Mouse (Mus musculus) left cerebral cortex, postnatal 4 days (tissue): Measurements from ENCODE around the gene Mrpl23. TPM values are rescaled to one million over a fixed set of nuclear protein-coding genes. Genes with fewer than 3 reads are reported as not detected.

Experiments used
- DNase-seq: peaks from one replicate; pipeline ENCODE4 v3.0.0-alpha.2; 2022
- intact Hi-C: fragments of 180-260 bp; cut with DNase I; formaldehyde crosslinking; loops from one replicate; pipeline ENCODE4 v1.15.1; 2025
- total RNA-seq, 2 experiments: library from RNA; stranded (reverse); gene quantifications; 2 replicates each; pipeline ENCODE4 v1.2.3; 2021

Mrpl23 gene
- total RNA-seq, 2 experiments from 2014 or later: 9.4 to 11.5 TPM

DNA sequence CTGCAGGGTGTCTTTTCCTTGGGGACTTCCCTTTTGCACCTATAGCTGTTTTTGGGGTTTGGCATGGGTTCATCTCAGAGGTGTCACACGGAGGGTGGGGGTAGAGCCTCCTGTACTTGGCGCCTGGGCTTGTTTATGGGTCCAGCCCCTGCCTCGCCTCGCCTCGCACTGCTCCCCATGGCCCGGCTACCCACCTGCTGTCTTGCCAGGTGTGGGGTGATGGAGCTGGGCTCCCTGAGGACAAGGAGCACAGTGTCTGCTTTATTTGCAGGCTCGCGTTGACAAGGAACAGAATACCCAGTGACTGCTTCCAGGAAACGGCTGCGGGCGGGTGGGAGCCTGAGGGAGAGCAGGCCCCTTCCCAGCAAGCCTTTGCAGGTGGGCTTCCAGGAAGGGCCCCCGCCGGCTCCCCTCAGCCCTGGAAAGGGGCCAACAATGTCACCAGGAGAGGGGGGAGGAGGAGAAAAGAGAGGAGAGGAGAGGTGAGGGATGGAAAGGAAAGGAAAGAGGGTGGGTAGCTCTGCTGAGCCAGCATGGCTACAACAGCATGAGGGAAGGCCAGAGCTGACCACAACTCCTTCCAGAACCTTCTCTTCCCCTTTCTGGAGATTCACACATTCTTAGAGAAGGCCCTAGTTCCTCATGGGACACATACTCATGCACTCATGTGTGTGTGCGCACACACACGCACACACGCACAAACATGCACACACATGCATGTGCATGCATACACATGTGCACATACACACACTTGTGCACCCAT, 39.2 kb downstream of the Mrpl23 start:
- no peak for DNase-seq
- intact Hi-C loops: no loop called here

DNA sequence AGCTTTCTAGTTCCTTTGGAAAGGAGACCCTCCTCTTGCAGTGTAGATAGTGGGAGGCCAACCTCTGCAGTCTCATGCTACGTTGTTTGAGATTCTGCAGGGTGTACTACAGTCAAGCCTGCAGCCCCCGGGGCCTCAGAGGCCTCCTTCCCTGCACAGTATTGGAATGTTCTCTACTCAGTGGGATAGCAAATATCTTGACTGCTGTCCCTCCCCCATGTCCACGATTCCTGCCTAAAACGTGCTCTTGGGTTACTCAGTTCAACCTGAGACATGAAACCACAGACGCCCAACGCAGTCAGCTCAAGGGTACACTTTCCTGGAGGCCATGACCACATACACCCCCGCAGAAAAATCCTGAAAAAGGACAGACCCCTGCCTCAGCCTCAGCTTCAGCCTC, 39.9 kb downstream of the Mrpl23 start:
- intact Hi-C loops: no loop called here
- no peak for DNase-seq

DNA sequence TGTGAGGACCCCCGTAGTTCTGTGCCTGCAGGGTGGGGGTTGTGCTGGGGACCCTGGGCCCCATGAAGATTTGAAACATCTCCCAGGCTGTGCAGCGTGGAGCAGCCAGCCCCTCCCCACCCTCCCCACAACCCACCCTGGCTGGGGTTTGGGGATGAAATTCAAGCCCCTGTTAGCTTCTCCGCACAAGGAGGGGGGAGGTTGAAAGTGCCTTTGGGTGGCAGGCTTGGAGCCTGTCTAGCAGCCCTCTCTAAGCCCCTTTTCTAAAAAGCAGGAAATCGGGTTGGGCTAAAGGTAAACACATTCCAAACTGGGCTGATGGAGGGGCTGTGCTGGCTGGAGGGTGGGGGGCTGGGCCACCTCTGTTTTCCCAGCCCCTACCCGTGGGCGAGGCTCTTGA, 40.5 kb downstream of the Mrpl23 start:
- intact Hi-C loops: no loop called here
- no peak for DNase-seq

DNA sequence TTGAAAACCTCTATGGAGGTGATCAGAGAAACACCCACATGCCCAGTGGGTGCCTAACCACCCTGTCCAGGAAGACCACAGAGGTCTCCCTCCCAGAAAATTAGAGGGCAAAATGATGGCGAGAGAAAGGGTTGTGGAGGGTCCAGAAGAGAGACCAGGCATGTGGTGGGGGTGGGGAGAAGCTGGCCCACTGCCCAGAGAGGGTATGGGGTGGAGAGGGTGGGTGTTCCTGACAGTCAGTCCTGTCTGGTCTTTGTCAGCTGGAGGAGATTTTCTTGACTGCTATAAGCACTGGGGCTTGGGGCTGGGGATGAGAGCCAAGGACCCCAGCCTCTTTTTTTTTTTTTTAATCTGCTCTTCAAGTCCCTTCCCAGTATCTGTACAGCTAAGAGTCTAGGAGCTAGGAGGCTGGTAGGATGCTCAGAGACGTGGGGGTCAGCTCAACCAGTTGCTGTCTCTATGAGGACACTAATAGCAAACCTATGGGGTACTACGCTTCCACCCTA, 41.7 kb downstream of the Mrpl23 start:
- no peak for DNase-seq
- intact Hi-C loops: no loop called here

DNA sequence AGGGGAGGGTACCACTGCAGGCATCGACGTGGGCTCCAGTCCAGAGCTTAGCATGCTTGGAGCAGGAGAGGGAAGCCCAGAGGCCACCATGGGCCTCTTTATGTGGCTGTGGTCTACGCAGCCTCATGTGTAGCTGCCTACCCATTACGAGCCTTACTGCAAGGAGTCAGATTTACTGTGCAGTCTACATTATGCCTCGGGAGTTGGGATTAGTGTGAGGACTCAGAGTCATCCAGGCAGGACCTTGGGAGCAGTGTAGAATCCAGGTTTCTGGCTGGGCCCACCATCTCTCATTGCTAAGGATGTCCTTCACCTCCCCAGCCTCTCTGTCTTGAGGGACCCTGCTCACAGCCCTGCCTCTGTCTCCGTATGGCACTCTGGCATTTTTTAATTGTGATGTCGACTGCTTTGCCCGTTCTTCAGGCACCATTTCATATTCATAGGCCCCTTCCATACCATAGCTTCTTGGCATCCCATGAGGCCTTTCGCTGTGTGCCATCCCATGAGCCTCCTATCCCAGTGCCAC, 42.4 kb downstream of the Mrpl23 start:
- intact Hi-C loops: no loop called here
- DNase-seq: no peak

DNA sequence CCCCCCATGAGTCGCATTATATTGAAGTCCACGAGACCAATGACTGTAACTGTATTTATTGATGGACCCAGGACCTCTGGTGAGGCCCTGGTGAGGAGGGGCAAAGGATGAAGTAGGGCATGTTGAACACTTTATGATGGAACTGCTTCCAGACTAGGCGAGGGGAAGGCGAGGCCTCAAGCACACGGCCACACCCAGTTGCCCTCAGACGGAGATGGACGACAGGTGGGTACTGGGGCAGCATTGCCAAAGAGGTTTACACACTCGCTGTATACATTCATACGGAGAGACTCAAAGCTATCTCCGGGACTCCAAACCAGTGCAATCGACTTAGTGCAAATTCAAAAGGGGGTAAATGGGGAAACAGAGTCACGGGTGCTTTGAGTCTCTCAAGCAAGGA, 43.0 kb downstream of the Mrpl23 start:
- intact Hi-C loops: no loop called here
- DNase-seq: no peak

DNA sequence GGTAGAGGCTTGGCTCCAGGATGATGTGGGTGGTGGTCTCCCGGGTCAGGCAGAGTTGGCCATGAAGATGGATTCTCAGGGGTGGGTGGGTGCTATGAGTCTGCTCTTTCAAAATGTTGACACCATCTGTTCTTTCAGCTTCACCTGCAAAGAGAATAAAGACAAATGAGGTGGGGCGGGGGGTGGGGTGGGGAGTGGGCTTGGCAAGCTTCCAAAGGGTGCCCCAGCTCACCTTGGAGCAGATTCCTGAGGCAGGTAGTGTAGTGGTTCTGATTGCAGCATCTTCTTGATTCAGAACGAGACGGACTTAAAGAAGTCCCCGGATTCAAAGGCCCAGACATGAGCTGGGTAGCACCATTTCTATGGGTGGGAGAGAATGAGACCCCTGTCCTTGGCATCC, 43.5 kb downstream of the Mrpl23 start:
- no peak for DNase-seq
- intact Hi-C loops: no loop called here

DNA sequence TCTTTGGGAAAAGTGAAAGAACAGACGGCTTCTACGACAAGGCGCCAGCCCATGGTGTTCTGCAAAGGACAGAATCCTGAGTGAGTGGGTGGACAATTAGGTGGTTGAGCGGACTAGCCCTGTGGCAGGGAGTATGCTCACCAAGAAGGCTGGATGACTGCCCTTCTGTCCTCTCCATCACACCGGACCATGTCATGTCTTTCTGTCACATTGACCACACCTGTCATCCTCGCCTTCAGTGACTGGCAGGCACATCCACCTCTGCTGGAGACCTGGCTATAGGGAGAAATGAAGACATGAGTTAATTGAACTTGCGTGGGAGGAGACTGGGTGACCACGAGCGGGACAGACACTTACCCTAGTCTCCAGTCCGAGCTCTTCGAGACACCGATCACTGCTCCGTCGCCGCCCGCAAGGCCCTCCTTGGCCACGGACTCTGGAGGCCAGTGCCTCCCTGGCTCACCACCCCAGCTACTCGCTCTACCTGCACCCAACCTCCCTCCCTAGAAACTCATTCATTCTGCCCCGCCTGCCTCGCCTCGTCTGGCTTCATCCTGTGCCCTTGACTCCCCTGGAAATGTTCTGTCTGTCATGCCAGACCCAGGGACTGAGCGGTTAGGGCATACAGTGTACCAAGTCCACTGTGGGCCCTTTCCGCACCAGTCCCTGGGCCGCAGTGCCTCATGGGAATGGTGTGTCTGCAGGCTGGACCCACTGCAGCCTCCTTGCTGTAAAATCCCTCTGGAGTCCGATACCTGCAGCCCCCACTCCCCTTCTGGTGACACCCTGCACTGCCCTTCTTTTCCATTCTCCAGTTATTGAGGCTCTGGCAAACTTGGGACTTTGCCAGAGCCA, 44.2 kb downstream of the Mrpl23 start:
- DNase-seq: no peak
- intact Hi-C loops: no loop called here

DNA sequence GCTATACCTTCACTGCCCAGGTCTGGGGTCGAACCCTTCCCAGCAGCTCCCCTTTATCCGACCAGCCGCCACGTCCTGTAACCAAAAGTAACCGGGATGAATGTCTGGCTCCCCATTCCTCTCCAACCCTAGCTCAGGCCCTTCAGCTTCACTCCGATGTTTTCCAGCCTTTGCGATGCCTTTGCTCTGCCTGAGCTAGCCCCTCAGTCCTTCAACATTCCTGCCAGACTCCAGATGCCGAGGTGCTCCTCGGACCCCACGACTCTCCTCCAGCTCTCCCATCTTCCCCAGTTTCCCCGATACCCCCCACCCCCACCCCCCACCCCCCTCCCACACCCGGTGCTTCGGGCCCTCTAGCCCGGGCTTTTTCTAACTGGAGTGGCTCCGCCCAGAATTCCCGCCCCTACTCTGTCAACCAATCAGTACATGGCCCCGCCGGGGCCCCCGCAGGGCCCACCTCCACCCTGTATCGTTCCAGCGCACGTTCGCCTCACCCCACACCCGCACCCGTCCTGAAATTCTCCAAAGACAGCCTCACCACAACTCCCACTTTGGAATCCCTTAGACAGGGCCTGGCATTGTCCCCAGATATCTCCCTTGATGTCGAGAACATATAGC, 45.4 kb downstream of the Mrpl23 start:
- intact Hi-C loops: no loop called here
- no peak for DNase-seq

DNA sequence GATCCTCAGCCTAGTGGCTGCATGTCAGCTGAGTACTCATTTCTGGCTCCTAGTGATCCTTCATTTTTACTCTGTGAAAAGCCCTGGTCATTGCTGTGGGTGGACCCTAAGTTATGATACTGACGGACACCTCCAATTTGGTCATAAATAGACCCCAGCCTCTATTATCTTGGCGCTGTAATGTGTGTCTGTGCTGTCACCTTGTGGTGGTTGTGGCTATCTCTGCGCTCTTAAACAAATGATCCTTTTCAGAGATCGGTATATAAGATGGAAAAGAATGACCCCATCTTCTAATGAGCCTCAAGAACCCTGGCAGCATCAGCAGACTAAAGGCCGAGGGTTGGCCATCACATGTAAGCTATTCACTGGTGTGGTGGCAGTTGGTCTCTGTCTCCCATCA, 46.6 kb downstream of the Mrpl23 start:
- intact Hi-C loops: no loop called here
- no peak for DNase-seq

DNA sequence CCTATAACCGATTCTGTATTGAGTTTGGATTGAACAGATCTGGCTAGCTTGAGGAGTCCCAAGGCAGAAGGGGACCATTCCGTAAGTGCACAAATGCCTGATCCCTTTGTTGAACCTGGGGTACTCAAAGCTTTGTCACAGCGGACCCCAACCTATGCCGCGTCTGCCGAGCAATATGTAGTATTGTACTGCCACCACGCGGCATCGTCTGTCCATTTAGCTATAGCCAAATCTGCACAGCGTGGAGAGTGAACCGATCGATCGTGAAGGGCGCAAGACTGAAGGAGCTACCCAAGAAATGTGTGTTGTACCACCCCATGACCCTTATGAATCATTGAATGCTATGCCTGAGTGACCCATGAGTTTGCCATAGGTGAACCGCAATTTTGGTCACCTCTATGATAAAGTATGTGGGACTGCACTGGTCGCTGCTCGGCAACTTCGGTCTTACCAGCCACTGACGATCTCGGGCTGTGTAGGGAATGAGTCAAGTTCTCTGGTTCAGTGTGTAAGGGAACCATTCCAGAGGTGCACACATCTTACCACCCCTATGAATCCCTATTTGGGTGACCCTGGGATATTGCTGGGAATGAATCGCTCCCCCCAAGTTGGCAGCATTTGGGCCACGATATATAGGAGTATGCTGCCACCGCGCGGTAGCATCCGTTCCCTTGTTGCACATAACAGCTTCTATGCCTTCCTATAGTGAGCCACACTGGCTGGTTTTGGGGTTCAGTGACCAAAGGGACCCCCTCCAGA, 47.8 kb downstream of the Mrpl23 start:
- DNase-seq: peak; percentile 65
- intact Hi-C loops: loop anchor here (5.0 kb wide), 1 partner anchor 248 kb away; no protein-coding TSS in a partner anchor

DNA sequence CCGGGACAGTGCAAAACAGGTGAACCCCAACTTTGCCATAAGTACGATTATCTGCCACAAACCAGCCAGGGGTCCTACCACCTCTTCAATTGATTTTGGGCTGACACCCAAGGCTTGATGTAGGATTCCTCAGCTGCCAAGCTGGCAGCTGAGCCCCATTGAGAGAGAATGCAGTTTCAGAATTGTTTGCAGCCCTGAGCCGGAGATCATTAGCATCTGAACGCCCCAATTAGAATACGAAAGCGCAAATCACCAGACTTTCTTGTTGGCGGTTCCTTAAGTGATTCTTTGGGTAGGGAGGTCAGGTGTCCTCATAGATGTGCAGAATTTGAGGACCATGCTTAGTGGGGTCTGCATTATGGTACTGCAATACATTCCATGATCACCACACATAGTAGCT, 48.7 kb downstream of the Mrpl23 start:
- intact Hi-C loops: loop anchor here (5.0 kb wide), 1 partner anchor 249 kb away; no protein-coding TSS in a partner anchor
- no peak for DNase-seq

DNA sequence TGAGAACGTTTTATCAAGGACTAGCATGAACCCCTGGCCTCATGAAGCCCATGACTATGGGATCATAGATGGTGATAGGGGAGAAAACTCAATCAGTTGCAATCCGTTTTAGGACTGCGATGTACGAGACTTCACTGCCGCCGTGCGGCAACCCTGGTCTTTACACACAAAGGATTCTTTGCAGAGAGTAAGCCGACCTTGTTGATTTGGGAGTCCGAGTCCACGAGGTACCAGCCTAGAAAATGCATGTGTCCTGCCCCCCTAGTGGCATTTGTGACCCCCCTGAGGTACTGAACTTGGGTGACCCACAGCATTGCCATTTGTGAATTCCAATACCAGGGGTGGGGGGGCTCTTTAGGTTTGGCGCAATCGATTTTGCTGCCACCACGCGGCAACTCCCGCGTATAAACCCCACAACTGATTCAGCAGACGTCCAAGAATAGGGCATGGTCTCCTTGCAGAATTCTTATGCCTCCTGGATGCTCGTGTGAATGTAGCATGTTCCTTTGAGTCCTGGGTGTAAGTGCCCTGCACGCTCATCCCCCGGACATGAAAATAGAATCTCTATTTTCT, 49.3 kb downstream of the Mrpl23 start:
- intact Hi-C loops: loop anchor here (5.0 kb wide), 1 partner anchor 249 kb away; no protein-coding TSS in a partner anchor
- DNase-seq: peak; percentile 65

DNA sequence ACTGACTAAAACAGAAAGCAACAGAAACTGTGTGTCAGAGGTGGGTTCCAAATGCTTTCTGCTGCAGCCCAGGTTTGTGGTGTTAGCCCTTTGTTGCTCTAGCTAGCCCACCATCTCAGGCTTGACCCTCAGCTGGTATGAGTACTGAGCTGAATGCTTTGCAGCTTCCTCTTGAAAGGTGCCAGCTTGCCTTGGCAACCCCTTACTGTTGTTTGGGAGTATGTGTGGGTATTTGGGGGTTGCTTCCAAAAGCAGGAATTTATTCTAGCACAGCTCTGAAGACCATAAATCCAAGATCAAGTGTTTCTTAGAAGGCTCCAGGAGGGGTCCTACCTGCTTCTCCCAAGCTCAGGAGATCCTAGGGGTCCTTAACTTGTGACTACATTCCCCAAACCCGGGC, 52.4 kb downstream of the Mrpl23 start:
- intact Hi-C loops: loop anchor here (5.0 kb wide), 1 partner anchor 253 kb away; no protein-coding TSS in a partner anchor
- no peak for DNase-seq

DNA sequence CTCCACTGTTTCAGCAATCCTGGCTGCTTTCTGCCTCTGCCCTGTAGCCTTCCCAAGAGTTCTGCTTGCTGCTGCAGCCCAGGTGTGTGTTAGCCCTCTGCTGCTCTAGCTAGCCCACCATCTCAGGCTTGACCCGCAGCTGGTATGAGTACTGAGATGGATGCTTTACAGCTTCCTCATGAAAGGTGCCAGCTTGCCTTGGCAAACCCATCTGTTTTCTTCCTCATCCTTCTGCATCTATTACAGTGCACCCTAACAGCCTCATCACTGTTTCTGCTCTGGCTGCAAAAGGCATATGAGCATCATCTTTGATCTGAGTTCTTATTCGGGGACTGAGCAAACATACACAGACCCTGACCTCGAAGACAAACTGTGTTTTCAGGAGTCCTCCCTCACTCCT, 53.4 kb downstream of the Mrpl23 start:
- no peak for DNase-seq
- intact Hi-C loops: no loop called here

DNA sequence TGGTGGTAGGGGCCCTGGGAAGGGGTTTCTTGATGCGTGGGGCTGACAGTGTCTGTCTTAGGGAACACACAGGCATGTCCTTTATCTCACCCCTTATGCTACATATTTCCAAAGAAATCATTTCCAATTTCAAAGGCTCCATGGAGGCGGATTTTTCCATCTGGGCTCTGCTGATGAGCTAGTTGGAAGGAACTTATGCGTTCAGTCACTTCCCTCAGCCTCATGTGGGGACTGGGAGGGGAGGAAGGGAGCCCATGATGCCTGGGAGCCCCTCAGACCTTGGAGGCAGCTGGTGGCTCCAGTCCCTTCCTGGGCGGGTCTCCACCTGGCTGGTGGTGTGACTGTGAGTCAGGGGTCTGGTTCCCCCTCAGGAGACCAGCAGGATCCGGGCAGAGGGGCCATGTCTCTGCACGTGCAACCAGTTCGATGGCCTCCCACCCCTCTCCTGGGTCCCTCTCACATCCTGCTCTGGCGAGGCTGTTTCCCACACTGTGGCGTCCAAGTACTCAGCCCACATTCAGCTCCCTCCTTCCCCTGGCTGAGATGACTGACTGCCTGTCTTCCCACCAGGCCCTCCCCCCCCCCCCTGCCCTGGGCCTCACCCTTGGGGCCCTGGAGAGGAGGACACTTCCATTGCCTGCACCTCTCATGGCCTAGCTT, 55.9 kb downstream of the Mrpl23 start:
- DNase-seq: no peak

More for the DNA sequence above, 55.9 kb downstream of the Mrpl23 start:
- intact Hi-C loops: no loop called here
